24 mouse cellular contexts compared by ENCODE assay signal in genomic region chr10:122259354-122259753, GRCm38 (mm10).
A peak's percentile ranks its signal among the peaks of the same experiment; 100 is the strongest.
DNase-seq lines count a peak whose midpoint lies in the region; ATAC-seq lines count a peak whose summit lies in the region.
"Had no signal": no experiment of that assay in that cellular context is flagged by ENCODE, and none has a peak within 500 bp of the region (broad histone marks: within the 10 kb centered on the region; RNA-seq: fewer than 3 reads in every experiment).

No protein-coding gene starts in this region.

- H3K27me3 ChIP-seq in neural tube, embryonic 15.5 days (replicated peaks), result no peaks in the 10 kb centered on the region
- H3K27me3 ChIP-seq: forebrain, embryonic 13.5 days; heart, embryonic 12.5 days; heart, embryonic 15.5 days had no signal

- no peaks in the 10 kb centered on the region for H3K9me3 ChIP-seq in neural tube, embryonic 15.5 days (replicated peaks)
- H3K9me3 ChIP-seq: forebrain, embryonic 10.5 days; forebrain, embryonic 13.5 days; heart, embryonic 12.5 days; heart, embryonic 15.5 days; hindbrain, embryonic 10.5 days had no signal

- 46% methylated on average over 4 of the region's 4 CpGs for WGBS in neural tube, embryonic 15.5 days

- H3K27ac ChIP-seq in neural tube, embryonic 15.5 days (replicated peaks), result no peak overlapping the region
- H3K27ac ChIP-seq: forebrain, embryonic 10.5 days; forebrain, embryonic 13.5 days; heart, embryonic 15.5 days; hindbrain, embryonic 10.5 days; hindbrain, embryonic 14.5 days had no signal

- no peak for ATAC-seq in neural tube, embryonic 15.5 days (ENCODE audit: low FRiP score)
- ATAC-seq: activated CD4-positive, CD25-positive, alpha-beta regulatory T cell, adult 4 months; forebrain, embryonic 13.5 days; forebrain, embryonic 16.5 days had no signal

- H3K4me1 ChIP-seq in neural tube, embryonic 15.5 days, result no peaks in the 10 kb centered on the region
- H3K4me1 ChIP-seq: forebrain, embryonic 10.5 days; forebrain, embryonic 13.5 days; heart, embryonic 12.5 days; heart, embryonic 15.5 days; hindbrain, embryonic 10.5 days had no signal

- no peaks in the 10 kb centered on the region for H3K36me3 ChIP-seq in neural tube, embryonic 15.5 days
- H3K36me3 ChIP-seq: forebrain, embryonic 10.5 days; heart, embryonic 12.5 days; heart, embryonic 15.5 days; hindbrain, embryonic 10.5 days had no signal

- no peak overlapping the region for H3K4me3 ChIP-seq in neural tube, embryonic 15.5 days (replicated peaks)
- H3K4me3 ChIP-seq: forebrain, embryonic 10.5 days; forebrain, embryonic 13.5 days; heart, embryonic 12.5 days; heart, embryonic 15.5 days; hindbrain, embryonic 10.5 days had no signal

- DNase-seq in embryo, embryonic 10 days (ENCODE audit: low spot score), result peak; percentile 59
- no peak for DNase-seq in embryo, embryonic 9.5 days (ENCODE audit: extremely low spot score)
- peak; percentile 17 for DNase-seq in neural tube, embryonic 10.5 days (ENCODE audit: extremely low spot score, low spot score)
- DNase-seq in mesoderm, embryonic 11.5 days (ENCODE audit: low read depth, low spot score), result peak; percentile 23
- no peak for DNase-seq in yolk sac, embryonic 10.5 days (ENCODE audit: low spot score)
- DNase-seq: adrenal gland, adult 8-10 months; adrenal gland, postnatal 25 days; cerebellum, adult 11-12 months; cerebellum, adult 8-10 months; cerebellum, postnatal 10 days; cerebellum, postnatal 36 days; gastrocnemius, postnatal 10 days; gastrocnemius, postnatal 36 days; heart, postnatal 10 days; heart, postnatal 36 days had no signal

- H3K9ac ChIP-seq in neural tube, embryonic 15.5 days (replicated peaks), result no peak overlapping the region
- H3K9ac ChIP-seq: forebrain, embryonic 13.5 days; heart, embryonic 12.5 days; heart, embryonic 15.5 days; hindbrain, embryonic 14.5 days had no signal

- no peak overlapping the region for H3K4me2 ChIP-seq in neural tube, embryonic 15.5 days
- H3K4me2 ChIP-seq: forebrain, embryonic 13.5 days; heart, embryonic 12.5 days; heart, embryonic 15.5 days; hindbrain, embryonic 14.5 days had no signal

Comparison
In these comparisons a context has a peak if more than half of its experiments do, and no peak if none do; other contexts are left out.
1. DNase-seq: peak in embryo, embryonic 10 days (single experiment), neural tube, embryonic 10.5 days (single experiment) and mesoderm, embryonic 11.5 days (single experiment); none in embryo, embryonic 9.5 days (single experiment) and yolk sac, embryonic 10.5 days (single experiment).